In genomic region chr3:69274664-69275312, GRCm38 (mm10) we compare ENCODE assay signal across 11 mouse cellular contexts. TPM values are rescaled to one million over a fixed set of nuclear protein-coding genes. Genes with fewer than 3 reads are reported as not detected.
DNase-seq lines count a peak whose midpoint lies in the region; ATAC-seq and TF ChIP-seq lines count a peak whose summit lies in the region.
"Had no signal": no experiment of that assay in that cellular context is flagged by ENCODE, and none has a peak within 500 bp of the region (broad histone marks: within the 10 kb centered on the region; RNA-seq: fewer than 3 reads in every experiment).

No protein-coding gene starts in this region.

- H3K36me3 ChIP-seq in forebrain, embryonic 11.5 days (ENCODE audit: control insufficient read depth, insufficient read depth, low read length): no peaks in the 10 kb centered on the region
- no peaks in the 10 kb centered on the region for H3K36me3 ChIP-seq in midbrain, postnatal 0 days (ENCODE audit: insufficient read depth, low read length)
- H3K36me3 ChIP-seq in heart, adult 2 months (ENCODE audit: control insufficient read depth, insufficient read depth, low read length): no peaks in the 10 kb centered on the region

- WGBS in forebrain, embryonic 11.5 days: 52% methylated on average over 15 of the region's 15 CpGs
- 40% methylated on average over 15 of the region's 15 CpGs for WGBS in midbrain, postnatal 0 days
- WGBS in heart, adult 2 months: 74% methylated on average over 15 of the region's 15 CpGs

- TF ChIP-seq EP300 in heart, adult 2 months (IDR thresholded peaks at IDR 0.05; ENCODE audit: insufficient read depth, low read depth, low read length): no peak

- no peak overlapping the region; the same call in 1 of the 2 replicates for H3K9ac ChIP-seq in forebrain, embryonic 11.5 days (ENCODE audit: low read length)
- H3K9ac ChIP-seq in midbrain, postnatal 0 days (replicated peaks; ENCODE audit: low read length, poor library complexity, severe bottlenecking): no peak overlapping the region
- H3K9ac ChIP-seq in heart, adult 2 months (ENCODE audit: low read depth, low read length): no peak overlapping the region

- intact Hi-C loops in heart, adult 2 months (cut with DNase I): no loop called here

- DNase-seq in forebrain, embryonic 11.5 days (ENCODE audit: low spot score): peak; percentile 68
- peak; percentile 9 to 58 for DNase-seq in layer of hippocampus, adult 18-20 months (ENCODE audit: low spot score in 2 of 2)
- DNase-seq in midbrain, postnatal 0 days (ENCODE audit: low spot score): peak; percentile 40
- DNase-seq in lung, adult 18-20 months: no peak
- DNase-seq in thymus, adult 18-20 months: no peak
- no peak for DNase-seq in ovary, postnatal 10 days (ENCODE audit: low spot score)
- no peak for DNase-seq in heart, adult 2 months

- ATAC-seq in activated CD4-positive, CD25-positive, alpha-beta regulatory T cell, adult 4 months: peak; percentile 72
- ATAC-seq in forebrain, embryonic 11.5 days (replicated peaks; ENCODE audit: low FRiP score): peak; percentile 88
- peak; percentile 77 for ATAC-seq in midbrain, postnatal 0 days (ENCODE audit: low FRiP score)
- ATAC-seq: Patski had no signal

- H3K27me3 ChIP-seq in forebrain, embryonic 11.5 days (ENCODE audit: control insufficient read depth, insufficient read depth, low read length): no peaks in the 10 kb centered on the region
- no peaks in the 10 kb centered on the region for H3K27me3 ChIP-seq in midbrain, postnatal 0 days (ENCODE audit: insufficient read depth, low read length)
- no peaks in the 10 kb centered on the region for H3K27me3 ChIP-seq in heart, adult 2 months (ENCODE audit: control insufficient read depth, insufficient read depth, low read length)
- H3K27me3 ChIP-seq: megakaryocyte, embryonic 14.5 days had no signal

- no peak overlapping the region for H3K4me2 ChIP-seq in forebrain, embryonic 11.5 days (ENCODE audit: low read depth, low read length, severe bottlenecking)
- no peak overlapping the region for H3K4me2 ChIP-seq in midbrain, postnatal 0 days (ENCODE audit: low read depth, low read length, poor library complexity, severe bottlenecking)

- H3K4me3 ChIP-seq in forebrain, embryonic 11.5 days (ENCODE audit: low read depth, low read length): no peak overlapping the region
- no peak overlapping the region for H3K4me3 ChIP-seq in midbrain, postnatal 0 days (ENCODE audit: low read depth, low read length)
- H3K4me3 ChIP-seq in heart, adult 2 months: no peak overlapping the region
- H3K4me3 ChIP-seq: megakaryocyte, embryonic 14.5 days had no signal

- no peak for TF ChIP-seq POLR2A in heart, adult 2 months (IDR thresholded peaks at IDR 0.05; ENCODE audit: insufficient read depth, low read depth, low read length)

- H3K79me2 ChIP-seq in heart, adult 2 months (replicated peaks; ENCODE audit: control insufficient read depth, insufficient read depth, low read length): no peaks in the 10 kb centered on the region

- peaks cover 2% of the 10 kb centered on the region; the same call in 1 of the 2 replicates for H3K4me1 ChIP-seq in forebrain, embryonic 11.5 days (replicated peaks; ENCODE audit: control insufficient read depth, insufficient read depth, low read length)
- H3K4me1 ChIP-seq in midbrain, postnatal 0 days (ENCODE audit: insufficient read depth, low read length): no peaks in the 10 kb centered on the region
- H3K4me1 ChIP-seq in heart, adult 2 months (ENCODE audit: control insufficient read depth, insufficient read depth, low read length): no peaks in the 10 kb centered on the region
- H3K4me1 ChIP-seq: megakaryocyte, embryonic 14.5 days had no signal

- H3K27ac ChIP-seq in forebrain, embryonic 11.5 days (ENCODE audit: low read depth, low read length): no peak overlapping the region
- H3K27ac ChIP-seq in midbrain, postnatal 0 days (ENCODE audit: low read depth, low read length): no peak overlapping the region
- no peak overlapping the region for H3K27ac ChIP-seq in heart, adult 2 months

- H3K9me3 ChIP-seq in forebrain, embryonic 11.5 days (ENCODE audit: control insufficient read depth, low read length): no peaks in the 10 kb centered on the region
- no peaks in the 10 kb centered on the region for H3K9me3 ChIP-seq in midbrain, postnatal 0 days (ENCODE audit: low read length)

- no peak for TF ChIP-seq CTCF in midbrain, postnatal 0 days (IDR thresholded peaks at IDR 0.05)
- TF ChIP-seq CTCF in heart, adult 2 months (IDR thresholded peaks at IDR 0.05): no peak

RNA-seq across cellular contexts. Expression of gene Ppm1l, which starts 41.9 kb away (rescaled TPM):
- polyA plus RNA-seq in activated CD4-positive, CD25-positive, alpha-beta regulatory T cell, adult 4 months (2017; shearing (Covaris generic)): 1 to 10 TPM; 2.9 to 3.2 TPM
- polyA plus RNA-seq in forebrain, embryonic 11.5 days (2014; fragmentation: Nextera tagmentation; extraction: Ambion mirVana): 16.9 and 17.0 TPM in 2 replicates
- total RNA-seq in layer of hippocampus, adult 18-20 months (2021): 10 to 100 TPM; 48.0 to 49.8 TPM
- total RNA-seq in midbrain, postnatal 0 days (2014; rRNA removed): 31.3 and 31.8 TPM in 2 replicates
- polyA plus RNA-seq in midbrain, postnatal 0 days (2015; fragmentation: Nextera tagmentation; extraction: Ambion mirVana): 17.8 and 20.1 TPM in 2 replicates
- 10 to 100 TPM; 24.1 to 31.3 TPM for total RNA-seq in heart, adult 2 months (2021)
- polyA plus RNA-seq in heart, adult 2 months (2012; rRNA removed): 7.6 and 14.2 TPM in 2 replicates

RNA-seq across cellular contexts. Expression of gene Arl14, which starts 52.6 kb away (rescaled TPM):
- not detected for polyA plus RNA-seq in activated CD4-positive, CD25-positive, alpha-beta regulatory T cell, adult 4 months (2017; shearing (Covaris generic))
- not detected in 2 replicates for polyA plus RNA-seq in forebrain, embryonic 11.5 days (2014; fragmentation: Nextera tagmentation; extraction: Ambion mirVana)
- total RNA-seq in layer of hippocampus, adult 18-20 months (2021): not detected
- not detected in 2 replicates for total RNA-seq in midbrain, postnatal 0 days (2014; rRNA removed)
- not detected in 2 replicates for polyA plus RNA-seq in midbrain, postnatal 0 days (2015; fragmentation: Nextera tagmentation; extraction: Ambion mirVana)
- total RNA-seq in heart, adult 2 months (2021): not detected
- polyA plus RNA-seq in heart, adult 2 months (2012; rRNA removed): not detected in 2 replicates
- total RNA-seq: hematopoietic stem cell, adult 5-6 weeks had no signal
- polyA plus RNA-seq: Patski had no signal

Comparison
In these comparisons a context has a peak if more than half of its experiments do, and no peak if none do; other contexts are left out.
1. DNase-seq: peak in forebrain, embryonic 11.5 days (single experiment), layer of hippocampus, adult 18-20 months (2 of 2) and midbrain, postnatal 0 days (single experiment); none in lung, adult 18-20 months (0 of 2), thymus, adult 18-20 months (0 of 2), ovary, postnatal 10 days (single experiment) and heart, adult 2 months (0 of 2).
2. Peak in every context shown above with its lines, with median percentiles within 50 percentile points of each other: ATAC-seq.